Mouse (Mus musculus) stomach, postnatal 0 days (tissue): ENCODE results near the gene Fgfr2.

Experiments
- CTCF ChIP-seq: IDR thresholded peaks from 2 replicates; pipeline ENCODE4 v1.5.1; 2016; ENCODE audit warnings: antibody characterized with exemption, low read depth, mild to moderate bottlenecking, moderate library complexity
- EP300 ChIP-seq: optimal IDR thresholded peaks from 2 replicates; pipeline ENCODE3; 2016; ENCODE audit warnings: antibody characterized with exemption

- TF ChIP-seq EP300: no peak
- no peak for TF ChIP-seq CTCF
Measured at GRCm38 (mm10) chr7:132211920-132212701, 911.0 kb downstream of the Fgfr2 start.
